Mouse (Mus musculus) hindbrain, postnatal 0 days (tissue): ENCODE results near the gene Syngr3. TPM values are rescaled to one million over a fixed set of nuclear protein-coding genes. Genes with fewer than 3 reads are reported as not detected.
A peak's percentile ranks its signal among the peaks of the same experiment; 100 is the strongest.
"Not testable (repeated sequence)": the region's sequence is repeated elsewhere in the genome, so short reads cannot be mapped to it uniquely, and the experiment has no call there.

ENCODE experiments used
- ATAC-seq: fragments of 200-750 bp; cut with Nextera tagmentation; 2 replicates; pipeline ENCODE4 v1.8.0; 2017; ENCODE audit warnings: mild to moderate bottlenecking, moderate TSS enrichment, moderate library complexity
- DNase-seq: peaks from one replicate; pipeline ENCODE4 v3.0.0-alpha.2; 2015; ENCODE audit warnings: low spot score
- H3K27ac ChIP-seq: fragments of 300-500 bp; sonication (generic); 2 replicates; pipeline ENCODE4 v1.5.1; 2014; ENCODE audit warnings: mild to moderate bottlenecking
- H3K27me3 ChIP-seq: fragments of 300-500 bp; sonication (generic); 2 replicates; pipeline ENCODE4 v1.6.1; 2014; ENCODE audit warnings: low read length, mixed read lengths; ENCODE audit not compliant: insufficient read depth
- H3K36me3 ChIP-seq: fragments of 300-500 bp; sonication (generic); 2 replicates; pipeline ENCODE4 v1.6.1; 2014; ENCODE audit warnings: low read length, mixed read lengths; ENCODE audit not compliant: insufficient read depth
- H3K4me1 ChIP-seq: fragments of 300-500 bp; sonication (generic); 2 replicates; pipeline ENCODE4 v1.6.1; 2014; ENCODE audit warnings: antibody characterized with exemption, low read length, mixed read lengths; ENCODE audit not compliant: insufficient read depth
- H3K4me2 ChIP-seq: fragments of 300-500 bp; sonication (generic); 2 replicates; pipeline ENCODE4 v1.6.1; 2014; ENCODE audit warnings: low read depth, mild to moderate bottlenecking, low read length, moderate library complexity, mixed read lengths
- H3K4me3 ChIP-seq: fragments of 300-500 bp; sonication (generic); 2 replicates; pipeline ENCODE4 v1.5.1; 2014; ENCODE audit warnings: low read length
- H3K9ac ChIP-seq: fragments of 300-500 bp; sonication (generic); replicated peaks from 2 replicates; pipeline ENCODE4 v1.6.1; 2014; ENCODE audit warnings: mild to moderate bottlenecking, low read length, moderate library complexity, mixed read lengths
- H3K9me3 ChIP-seq: fragments of 300-500 bp; sonication (generic); 2 replicates; pipeline ENCODE4 v1.6.1; 2016; ENCODE audit warnings: low read length, mixed read lengths
- CTCF ChIP-seq: IDR thresholded peaks from 2 replicates; pipeline ENCODE4 v1.5.1; 2016; ENCODE audit warnings: antibody characterized with exemption, control low read depth, low read depth
- WGBS: fragments of 180-500 bp; shearing (Covaris S2); extraction: QIAGEN DNeasy Blood & Tissue Kit; methylation state at CpG from one replicate; pipeline ENCODE4 v1.1.7; 2014; 5-methylcytosine and 5-hydroxymethylcytosine counted together
- polyA plus RNA-seq: library from polyadenylated mRNA; unstranded; fragments of >200 nt; fragmentation: Nextera tagmentation; extraction: Ambion mirVana; gene quantifications from 2 replicates; pipeline ENCODE4 v1.2.1, GENCODE M21; 2015
- total RNA-seq: library from RNA; depleted of rRNA; stranded (reverse); fragments of >200 nt; gene quantifications from 2 replicates; pipeline ENCODE4 v1.2.3, GENCODE M21; 2014

Syngr3 gene
- total and polyA plus RNA-seq, 2 experiments from 2014 or later, result 294 to 331 TPM

- no peak overlapping the region for H3K4me3 ChIP-seq
- H3K9me3 ChIP-seq, result no peaks in the 10 kb centered on the region
- no peaks in the 10 kb centered on the region for H3K27me3 ChIP-seq
- peaks cover 7% of the 10 kb centered on the region; the same call in 1 of the 2 replicates for H3K4me1 ChIP-seq
- no peak overlapping the region for H3K9ac ChIP-seq
- WGBS, result 77% methylated on average over 3 of the region's 3 CpGs
- DNase-seq (no peak), ATAC-seq (no peak)
- no peak for TF ChIP-seq CTCF
- no peak overlapping the region for H3K27ac ChIP-seq
- no peak overlapping the region for H3K4me2 ChIP-seq
- peaks cover 12% of the 10 kb centered on the region for H3K36me3 ChIP-seq
Measured at GRCm38 (mm10) chr17:24725637-24726390, 36.1 kb upstream of the Syngr3 start.

GRCm38 (mm10) chr17:24724184-24724583, 34.4 kb upstream of the Syngr3 start, which contains the start of gene Ndufb10:
Gene Ndufb10 (minus strand): TSS chr17:24724478.
- peak within 1 kb of the TSS; percentile 86 for H3K27ac ChIP-seq
- H3K4me1 ChIP-seq, result peaks cover 7% of the 10 kb centered on the region; the same call in 1 of the 2 replicates
- ATAC-seq, result peak; percentile 75
- peak within 1 kb of the TSS; percentile 82 for H3K4me3 ChIP-seq
- peak within 1 kb of the TSS; percentile 83 for H3K4me2 ChIP-seq
- peak; percentile 98 for DNase-seq
- H3K27me3 ChIP-seq, result no peaks in the 10 kb centered on the region
- WGBS, result 0% methylated on average over 30 of the region's 30 CpGs
- peaks cover 12% of the 10 kb centered on the region for H3K36me3 ChIP-seq
- no peaks in the 10 kb centered on the region for H3K9me3 ChIP-seq
- peak; percentile 99 for TF ChIP-seq CTCF
- peak within 1 kb of the TSS; percentile 83 for H3K9ac ChIP-seq

GRCm38 (mm10) chr17:24723881-24724180, 34.1 kb upstream of the Syngr3 start:
- H3K27ac ChIP-seq, result peak overlapping the region; percentile 86
- 1% methylated on average over 15 of the region's 15 CpGs for WGBS
- TF ChIP-seq CTCF, result no peak
- peaks cover 12% of the 10 kb centered on the region for H3K36me3 ChIP-seq
- peak overlapping the region; percentile 82 for H3K4me3 ChIP-seq
- peak overlapping the region; percentile 83 for H3K4me2 ChIP-seq
- no peak; the same call in 1 of the 2 replicates for ATAC-seq
- DNase-seq, result no peak
- peak overlapping the region; percentile 83 for H3K9ac ChIP-seq
- peaks cover 7% of the 10 kb centered on the region; the same call in 1 of the 2 replicates for H3K4me1 ChIP-seq
- no peaks in the 10 kb centered on the region for H3K27me3 ChIP-seq
- H3K9me3 ChIP-seq, result no peaks in the 10 kb centered on the region

GRCm38 (mm10) chr17:24723122-24723880, 33.5 kb upstream of the Syngr3 start:
- TF ChIP-seq CTCF, result no peak
- no peak for DNase-seq
- H3K4me3 ChIP-seq, result peak overlapping the region; percentile 82
- H3K4me2 ChIP-seq, result peak overlapping the region; percentile 83
- no peaks in the 10 kb centered on the region for H3K9me3 ChIP-seq
- H3K36me3 ChIP-seq, result peaks cover 12% of the 10 kb centered on the region
- H3K27me3 ChIP-seq, result no peaks in the 10 kb centered on the region
- no peak for ATAC-seq
- H3K4me1 ChIP-seq, result peaks cover 7% of the 10 kb centered on the region; the same call in 1 of the 2 replicates
- H3K27ac ChIP-seq, result peak overlapping the region; percentile 86
- WGBS, result 4% methylated on average over 12 of the region's 12 CpGs
- peak overlapping the region; percentile 83 for H3K9ac ChIP-seq

- Histone ChIP-seq H3K27ac (no peak overlapping the region), H3K4me2 (no peak overlapping the region; the same call in 1 of the 2 replicates), H3K4me3 (0 out of 2 replicates have a peak overlapping the region, but pooled peaks have one; percentile 3), H3K36me3 (peaks cover 12% of the 10 kb centered on the region), H3K27me3 (no peaks in the 10 kb centered on the region), H3K9ac (no peak overlapping the region), H3K4me1 (peaks cover 7% of the 10 kb centered on the region; the same call in 1 of the 2 replicates), H3K9me3 (no peaks in the 10 kb centered on the region)
- 39% methylated on average over 13 of the region's 13 CpGs for WGBS
- no peak for DNase-seq
- ATAC-seq, result no peak
- TF ChIP-seq CTCF, result no peak
Measured at GRCm38 (mm10) chr17:24722220-24722924, 32.6 kb upstream of the Syngr3 start.

GRCm38 (mm10) chr17:24721383-24721955, 31.7 kb upstream of the Syngr3 start:
- Histone ChIP-seq H3K36me3 (peaks cover 12% of the 10 kb centered on the region), H3K9ac (peak overlapping the region; percentile 85; the same call in 1 of the 2 replicates), H3K4me2 (peak overlapping the region; percentile 63), H3K4me3 (peak overlapping the region; percentile 61; the same call in 1 of the 2 replicates)
- DNase-seq, H3K27me3 ChIP-seq, H3K27ac ChIP-seq, ATAC-seq, H3K4me1 ChIP-seq, H3K9me3 ChIP-seq: not testable (repeated sequence)
- WGBS, result 73% methylated on average over 7 of the region's 7 CpGs

- not testable (repeated sequence) for ATAC-seq, H3K4me1 ChIP-seq, H3K9me3 ChIP-seq, H3K27me3 ChIP-seq
- DNase-seq, result peak; percentile 5
- 2% methylated on average over 10 of the region's 11 CpGs for WGBS
- H3K4me3 ChIP-seq, result peak overlapping the region; percentile 61
- H3K9ac ChIP-seq, result peak overlapping the region; percentile 85
- H3K27ac ChIP-seq, result peak overlapping the region; percentile 82; the same call in 1 of the 2 replicates
- H3K36me3 ChIP-seq, result peaks cover 12% of the 10 kb centered on the region
- peak overlapping the region; percentile 63 for H3K4me2 ChIP-seq
Measured at GRCm38 (mm10) chr17:24720616-24721015, 30.9 kb upstream of the Syngr3 start.
